Mouse (Mus musculus): ENCODE measurements at regions not wholly inside any gene's neighbourhood (a gene's known extent, or its start where the extent isn't known, plus 50 kb on each side); places are given as distances from the start of the nearest gene placed in this dataset.

GRCm38 (mm10) chr3:74787741-74788140, 377.1 kb downstream of the Zbbx start:
- DNase-seq (ENCODE audit: low read depth, low spot score), result no peak

DNA sequence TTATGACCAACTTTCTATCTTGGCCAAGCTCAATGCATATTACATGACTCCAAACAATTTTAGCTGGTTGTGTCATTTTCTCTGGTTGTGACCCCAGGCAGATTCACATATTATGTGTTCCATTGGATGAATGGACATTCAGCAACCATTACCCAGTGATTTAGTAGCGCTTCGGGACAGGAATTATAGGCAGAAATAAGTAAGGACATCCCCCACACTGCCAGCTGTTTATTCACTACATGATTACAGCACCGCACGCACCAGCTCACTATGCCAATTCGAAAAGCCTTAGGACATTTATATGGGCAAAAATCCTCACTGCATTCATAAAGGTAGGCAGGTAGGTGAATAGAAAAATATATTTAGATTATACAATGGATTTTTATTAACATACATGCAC, 386.5 kb downstream of the Zbbx start:
- DNase-seq (ENCODE audit: low read depth, low spot score), result peak; percentile 3

- DNase-seq (ENCODE audit: low read depth, low spot score), result no peak
These were observed 422.7 kb downstream of the Zbbx start for GRCm38 (mm10) chr3:74742123-74742522.

- no peak for DNase-seq (ENCODE audit: low read depth, low spot score)
These were observed 425.1 kb downstream of the Zbbx start for GRCm38 (mm10) chr3:74739718-74740117.
